Mouse (Mus musculus) cerebellum, adult 11 months (tissue): ENCODE measurements around the gene Dock9.
"Not testable (repeated sequence)": the region's sequence is repeated elsewhere in the genome, so short reads cannot be mapped to it uniquely, and the experiment has no call there.

Experiments used
- DNase-seq: peaks from one replicate; pipeline ENCODE4 v3.0.0; 2022

Gene Dock9

DNA sequence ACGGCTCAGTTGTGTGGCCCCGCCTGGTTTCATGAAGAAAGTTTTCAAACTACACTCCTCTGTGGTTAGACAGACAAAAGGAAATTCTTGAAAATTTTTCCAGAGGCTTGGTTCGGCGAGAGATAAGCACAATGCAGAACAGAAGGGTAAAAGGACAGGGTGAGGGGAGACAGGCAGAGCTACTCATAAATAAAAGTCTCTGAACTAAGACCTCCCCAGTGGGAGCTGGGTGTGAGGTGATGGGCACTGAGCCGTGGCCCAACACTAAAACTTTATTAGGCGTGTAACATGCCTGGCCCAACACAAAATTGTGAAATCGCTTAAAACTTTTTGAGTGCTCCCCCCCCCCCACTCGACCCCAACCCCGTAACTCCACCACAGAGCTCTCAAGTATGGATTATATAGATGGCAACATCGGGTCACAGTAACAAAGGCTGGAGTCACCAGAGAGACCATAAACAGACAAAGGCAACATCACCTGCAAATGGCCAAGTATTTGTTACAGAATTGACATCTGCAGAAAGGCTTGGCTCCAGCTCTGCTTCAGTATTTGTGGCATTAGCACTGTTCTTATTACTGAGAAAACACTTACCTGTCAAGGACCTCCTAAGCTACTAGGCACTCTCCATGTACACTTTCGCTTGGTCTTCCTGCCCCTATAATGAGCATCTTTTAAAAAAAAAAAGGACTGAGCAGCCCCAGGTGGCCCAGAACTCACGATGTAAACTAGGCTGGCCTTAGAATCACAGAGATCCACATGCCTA lies 138.4 kb downstream of the Dock9 start:
- no peak for DNase-seq

DNA sequence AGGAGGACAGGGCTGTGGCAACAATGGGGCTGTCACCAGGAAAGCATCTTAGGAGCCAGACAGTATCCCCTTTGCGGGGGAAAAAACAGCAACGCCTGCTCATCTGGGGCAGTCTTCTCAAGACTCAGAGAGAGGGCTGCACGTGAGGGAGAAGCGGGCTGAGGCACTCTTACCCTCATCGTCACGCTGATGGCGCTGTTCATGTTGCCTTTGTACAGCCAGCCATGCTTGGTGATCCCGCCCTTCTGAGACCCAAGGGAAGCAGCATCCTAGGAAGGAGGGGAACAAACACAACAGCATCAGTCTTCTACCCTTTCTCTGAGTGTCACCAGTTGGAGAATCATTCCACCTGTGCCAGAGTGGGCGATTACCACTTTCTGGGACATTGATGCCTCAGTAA lies 139.1 kb downstream of the Dock9 start:
- no peak for DNase-seq

DNA sequence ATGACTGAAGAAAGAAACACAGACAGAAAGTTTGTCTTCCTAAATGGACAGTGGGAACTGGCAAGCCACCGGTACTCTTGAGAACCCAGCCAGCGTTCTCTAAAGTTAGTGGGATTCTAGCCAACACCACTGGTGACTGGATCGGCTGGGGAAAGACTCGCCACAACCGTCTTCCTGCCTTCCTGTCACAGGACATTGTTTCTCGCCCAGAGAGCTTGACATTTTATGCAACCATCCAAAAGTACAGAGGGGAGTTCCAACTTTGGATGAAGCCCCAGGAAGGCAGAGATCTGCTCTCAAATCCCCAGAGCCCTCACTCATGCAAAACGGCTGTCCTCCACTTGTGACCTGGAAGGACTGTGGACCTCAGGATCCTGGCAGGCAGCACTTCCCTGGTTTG lies 140.0 kb downstream of the Dock9 start:
- no peak for DNase-seq

DNA sequence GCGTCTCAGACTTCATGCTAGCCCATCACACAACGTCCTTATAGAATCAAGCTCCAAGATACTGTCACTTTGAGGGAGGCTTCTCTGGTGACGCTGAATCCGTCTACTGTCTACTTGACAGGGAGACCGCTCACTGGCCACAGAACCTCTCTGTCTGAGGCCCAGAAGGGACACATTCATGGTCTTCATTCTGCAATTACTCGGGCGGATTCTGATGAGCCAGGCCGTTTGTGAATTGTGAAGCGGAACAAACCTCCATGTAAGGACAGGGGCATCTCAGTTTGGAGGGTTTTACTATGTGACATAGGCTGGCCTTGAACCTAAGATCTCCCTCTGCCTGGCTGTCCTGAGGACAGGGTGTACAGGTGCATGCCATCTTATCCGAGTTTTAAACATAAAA lies 140.7 kb downstream of the Dock9 start:
- no peak for DNase-seq

DNA sequence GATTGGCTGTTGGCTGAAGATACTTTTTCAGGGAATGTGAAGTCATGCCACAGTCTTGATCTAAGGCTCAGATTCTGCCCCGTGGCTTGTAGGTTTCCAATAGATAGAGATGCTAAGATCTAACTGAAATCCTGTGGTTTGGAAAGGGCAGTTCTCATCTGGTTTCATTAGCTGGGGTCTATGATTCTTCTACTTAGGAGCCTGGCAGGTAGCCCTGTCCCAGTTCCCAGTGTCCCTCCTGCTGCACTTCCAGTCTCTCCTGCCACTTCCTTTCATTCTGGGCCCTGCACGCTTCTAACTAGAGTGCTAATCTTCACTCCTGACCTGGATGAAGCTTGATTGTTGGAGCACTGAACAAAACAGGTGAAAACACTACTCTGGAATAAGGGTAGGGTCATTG lies 142.7 kb downstream of the Dock9 start:
- DNase-seq = no peak

DNA sequence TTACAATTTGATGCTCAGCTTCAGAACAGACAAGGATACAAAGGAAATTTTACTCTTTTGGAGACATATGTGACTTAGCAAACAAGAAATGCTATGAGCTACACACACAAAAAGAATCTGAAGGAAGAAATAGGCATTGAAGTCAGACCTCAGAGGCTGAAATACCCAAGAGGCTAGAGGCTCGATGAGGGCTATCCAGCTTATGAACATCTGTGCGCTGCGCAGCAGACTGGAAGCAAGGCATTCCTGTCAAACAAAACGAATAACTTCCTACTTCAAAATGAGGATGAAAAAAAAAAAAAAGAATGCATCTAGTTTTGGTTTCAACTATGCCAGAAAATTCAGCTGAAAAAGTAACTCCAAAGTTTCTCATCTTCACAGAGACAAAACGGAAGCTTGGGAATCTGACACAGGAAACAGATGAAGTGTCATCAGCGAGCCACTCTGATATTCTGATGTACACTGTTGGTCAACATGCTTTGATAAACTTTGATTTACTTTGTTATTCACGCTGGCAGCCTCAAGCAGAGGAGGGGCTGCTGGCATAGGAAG lies 143.1 kb downstream of the Dock9 start:
- DNase-seq = no peak

DNA sequence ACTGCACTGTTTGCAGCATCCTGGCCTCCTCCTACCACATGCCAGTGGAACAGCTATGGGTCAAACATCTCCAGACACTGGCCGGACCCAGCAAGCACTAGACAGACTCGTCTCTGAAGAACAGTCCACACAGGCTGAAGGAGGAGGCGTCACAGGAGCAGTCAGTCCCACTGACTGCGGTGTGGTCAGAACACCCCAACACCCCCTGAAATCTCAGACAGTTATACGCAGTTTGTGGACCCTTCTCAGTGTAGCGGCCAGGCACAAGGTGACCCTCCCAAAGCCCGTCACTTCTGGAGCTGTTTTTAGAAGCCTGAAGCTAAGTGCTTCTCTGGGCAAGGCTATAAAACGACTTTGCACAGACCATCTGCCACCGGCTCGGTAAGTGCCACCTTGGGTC lies 143.9 kb downstream of the Dock9 start:
- no peak for DNase-seq

DNA sequence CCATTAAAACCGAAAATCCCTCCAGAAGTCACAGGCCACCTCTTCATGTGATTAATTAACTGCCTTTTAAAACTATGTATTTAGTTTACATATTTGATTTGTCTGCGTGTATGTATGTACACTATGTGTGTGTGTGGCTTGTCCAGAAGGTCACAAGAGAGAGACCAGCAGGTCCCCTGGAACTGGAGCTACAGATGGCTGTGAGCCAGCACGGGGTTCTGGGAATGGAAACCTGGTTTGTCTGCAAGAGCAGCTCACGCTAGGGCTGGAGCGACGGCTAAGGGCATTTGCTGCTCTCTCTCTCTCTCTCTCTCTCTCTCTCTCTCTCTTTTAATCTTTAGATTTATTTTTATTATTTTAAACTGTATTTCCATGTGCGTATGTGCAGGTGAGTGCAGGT lies 144.4 kb downstream of the Dock9 start:
- peak; percentile 85 for DNase-seq

DNA sequence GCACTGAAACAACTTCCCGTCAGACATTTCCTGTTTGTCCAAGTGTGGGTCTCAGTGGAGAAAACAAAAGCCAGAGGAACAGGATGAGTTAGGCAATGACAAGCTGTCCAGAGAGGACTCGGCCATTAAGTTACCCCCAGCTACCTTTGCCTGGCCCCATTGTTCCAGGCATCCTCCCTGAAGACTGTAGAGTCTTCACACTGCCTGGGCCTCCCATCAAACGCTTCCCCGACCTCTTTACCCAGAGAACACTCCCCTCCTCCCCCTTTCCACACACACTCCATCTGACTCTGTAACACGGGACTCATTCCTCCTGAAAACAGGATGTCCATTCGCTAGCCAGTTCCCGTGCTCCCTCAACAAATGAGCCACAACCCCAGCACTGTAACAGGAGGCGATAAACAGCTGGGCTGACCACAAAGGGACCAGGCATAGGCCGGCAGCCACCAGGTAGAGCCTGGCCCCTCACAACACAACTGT lies 149.0 kb downstream of the Dock9 start:
- DNase-seq = no peak

DNA sequence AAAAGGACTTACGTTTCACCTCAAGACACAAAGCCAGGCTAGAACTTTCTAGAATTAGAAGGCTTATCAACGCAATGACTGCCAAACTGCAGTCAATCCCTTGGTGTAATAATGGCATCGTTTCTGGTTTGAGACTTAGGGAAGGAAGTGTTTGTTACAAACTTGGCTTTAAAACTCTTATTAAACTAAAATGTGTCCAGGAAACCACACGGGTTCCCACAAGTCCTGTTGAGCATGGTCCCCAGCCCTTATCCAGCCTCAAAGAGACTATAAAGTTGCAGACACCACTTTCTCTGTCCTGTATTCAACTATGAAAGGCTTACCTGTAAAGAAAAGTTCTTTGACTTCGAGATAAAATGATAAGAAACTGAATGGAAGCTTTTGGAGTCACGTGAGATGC lies 149.9 kb downstream of the Dock9 start:
- no peak for DNase-seq

DNA sequence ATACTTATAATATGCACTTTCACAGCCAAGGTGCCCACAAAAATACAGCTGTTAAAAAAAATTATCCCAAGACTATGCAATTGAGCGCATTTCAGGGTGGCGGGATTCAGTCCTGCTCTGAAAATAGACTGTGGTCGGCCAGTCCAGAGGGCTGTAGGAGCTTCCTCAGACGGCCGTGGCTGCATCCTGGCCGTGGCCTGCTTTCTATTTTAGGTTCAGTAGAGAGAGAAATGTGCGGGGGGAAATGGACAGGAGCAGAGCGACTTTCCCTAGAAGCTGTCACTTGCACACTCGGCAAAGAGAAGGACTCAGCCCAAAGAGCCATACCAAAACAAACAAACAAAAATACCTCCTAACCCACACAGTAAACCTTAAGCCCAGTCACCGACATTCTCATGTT lies 151.0 kb downstream of the Dock9 start:
- peak; percentile 49 for DNase-seq

DNA sequence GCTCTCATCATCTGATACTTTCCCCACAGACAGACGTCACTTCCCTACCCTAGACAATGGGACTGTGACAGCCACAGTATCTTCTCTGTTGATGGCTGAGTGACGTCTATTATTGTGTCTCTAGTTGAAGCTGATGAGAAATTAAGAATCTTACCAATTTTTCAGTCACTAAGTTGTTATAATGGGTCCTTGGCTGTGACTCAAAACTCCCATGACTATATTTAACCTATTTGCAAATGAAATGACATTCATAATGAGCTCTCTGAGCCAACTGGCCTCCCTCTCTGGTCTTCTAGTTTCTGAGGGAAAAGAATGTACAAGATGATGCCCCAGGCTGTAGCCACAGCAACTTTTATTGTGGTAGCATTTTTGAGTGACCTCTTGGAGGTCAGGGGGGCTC lies 153.3 kb downstream of the Dock9 start:
- no peak for DNase-seq

DNA sequence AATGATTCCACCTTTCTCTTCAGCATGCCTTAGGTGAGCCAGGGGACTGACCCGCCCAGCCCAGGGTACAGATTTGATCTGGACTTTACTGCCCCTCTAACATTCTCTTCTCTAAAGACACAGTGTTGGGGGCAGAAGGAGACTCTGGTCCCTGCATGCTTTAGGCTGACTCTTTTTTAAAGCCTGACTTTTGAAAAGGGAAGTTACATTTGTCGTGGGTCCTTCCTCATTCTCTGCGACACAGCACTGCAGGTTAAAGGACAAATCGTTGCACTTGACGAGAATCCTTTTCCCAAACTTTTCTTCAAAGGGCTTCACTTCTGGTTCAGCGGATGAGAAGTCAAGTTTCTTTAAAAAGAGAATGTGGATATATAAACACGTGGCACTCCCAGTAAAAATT lies 156.4 kb downstream of the Dock9 start:
- DNase-seq = no peak

DNA sequence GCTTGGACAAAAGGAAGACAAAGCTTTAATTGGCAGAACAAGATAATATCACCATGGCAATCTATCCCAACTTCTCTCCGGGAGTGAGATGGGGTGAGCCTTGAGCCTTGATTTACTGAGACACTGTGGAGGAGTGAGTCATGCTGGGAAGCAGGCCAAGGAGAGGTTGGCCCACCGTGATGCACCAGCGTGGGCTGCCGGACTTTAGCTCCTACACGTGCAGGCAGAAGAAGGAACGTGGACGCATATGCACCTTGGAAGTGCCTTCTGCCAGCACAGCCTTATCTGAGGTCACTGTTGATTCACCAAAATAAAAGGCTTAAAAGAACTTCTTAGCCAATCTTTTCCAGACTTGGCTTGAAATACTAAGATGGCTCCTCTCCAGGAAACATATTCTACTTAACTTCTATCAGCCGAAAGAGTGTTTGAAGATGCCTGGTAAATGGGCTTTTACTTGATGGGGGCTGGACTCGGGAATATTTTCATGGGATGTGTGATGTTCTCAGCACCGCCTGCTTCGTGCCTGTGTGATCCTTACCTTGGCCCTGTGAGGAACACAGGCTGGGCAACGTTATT lies 160.6 kb downstream of the Dock9 start:
- peak; percentile 44 for DNase-seq

DNA sequence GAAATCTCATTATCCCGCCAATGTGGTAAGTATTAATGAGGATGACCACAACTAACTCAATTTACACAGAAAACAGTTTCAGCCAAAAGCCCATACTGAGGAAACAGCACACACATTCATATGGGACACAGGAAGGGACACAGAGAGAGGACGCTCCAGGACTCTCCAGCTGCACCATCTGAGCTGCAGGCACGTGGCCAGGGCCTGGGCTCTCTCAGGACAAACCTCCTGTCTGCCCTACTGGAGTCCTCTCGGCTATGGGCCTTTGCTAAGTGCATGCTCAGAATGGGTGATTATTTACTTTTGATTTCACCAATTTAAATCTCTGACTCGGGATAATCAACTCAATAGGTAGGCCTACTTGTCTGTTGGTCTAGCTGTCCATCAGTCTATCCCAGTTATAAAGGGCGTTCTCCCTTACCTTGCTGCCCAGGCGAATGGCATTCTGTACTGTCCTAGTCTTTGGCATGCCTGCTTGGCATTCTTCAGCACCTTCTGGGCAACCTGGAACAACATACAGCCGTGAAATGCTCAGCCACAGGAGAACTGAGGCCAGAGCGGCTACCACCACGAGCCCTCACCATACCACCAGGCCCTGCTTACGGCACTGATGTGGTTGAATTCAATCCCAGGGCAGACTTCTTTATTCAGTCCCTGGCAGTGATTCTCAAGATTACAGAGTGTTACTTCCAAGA lies 162.8 kb downstream of the Dock9 start:
- DNase-seq = peak; percentile 83

DNA sequence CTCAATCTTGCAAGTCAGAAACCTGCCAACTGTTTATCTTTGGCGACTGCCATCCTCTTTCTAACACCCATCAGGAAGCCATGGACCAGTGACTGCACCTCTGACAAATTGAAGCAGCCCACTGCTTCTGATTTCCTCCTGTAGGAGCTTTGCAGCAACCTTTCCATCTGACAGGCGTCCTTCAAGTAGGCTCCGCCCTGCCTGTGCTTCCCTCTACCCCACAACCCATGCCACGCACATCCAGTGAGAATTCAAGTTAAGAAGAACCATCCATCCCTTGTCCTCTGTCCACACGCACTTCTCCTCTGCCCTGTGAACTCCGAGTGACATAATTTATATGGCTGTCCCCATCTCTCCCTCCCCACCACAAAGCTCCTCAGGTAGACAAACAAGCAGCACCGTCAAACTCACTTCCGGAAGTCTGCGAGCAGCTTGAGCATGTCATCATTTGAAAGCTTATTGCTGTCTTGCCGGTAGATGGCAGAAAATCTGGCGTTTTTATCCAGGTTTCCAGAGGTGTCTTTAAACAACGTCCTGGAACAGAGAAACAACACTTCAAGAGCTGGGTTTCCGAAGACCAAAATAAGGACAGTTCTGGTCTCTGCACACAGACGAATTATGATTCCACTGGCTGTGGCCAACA lies 163.4 kb downstream of the Dock9 start:
- DNase-seq = peak; percentile 36

DNA sequence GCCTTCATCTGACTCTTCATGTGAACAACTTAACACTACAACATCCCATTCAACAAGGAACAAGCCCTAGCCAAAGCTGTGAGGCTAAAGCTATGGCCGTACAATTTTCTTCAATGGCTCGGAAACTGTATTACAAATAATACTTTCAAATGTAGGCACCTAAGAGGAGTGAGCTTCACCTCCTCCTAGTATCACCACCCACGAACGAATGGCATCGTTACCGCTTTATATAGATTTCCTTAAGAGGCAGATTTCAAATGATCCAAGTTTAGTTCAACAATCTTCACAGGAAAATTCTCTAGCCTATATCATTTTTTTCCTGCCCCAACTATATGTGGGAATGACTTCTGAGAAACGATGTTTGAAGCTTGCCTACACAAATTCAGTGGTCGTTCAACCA lies 165.7 kb downstream of the Dock9 start:
- no peak for DNase-seq

DNA sequence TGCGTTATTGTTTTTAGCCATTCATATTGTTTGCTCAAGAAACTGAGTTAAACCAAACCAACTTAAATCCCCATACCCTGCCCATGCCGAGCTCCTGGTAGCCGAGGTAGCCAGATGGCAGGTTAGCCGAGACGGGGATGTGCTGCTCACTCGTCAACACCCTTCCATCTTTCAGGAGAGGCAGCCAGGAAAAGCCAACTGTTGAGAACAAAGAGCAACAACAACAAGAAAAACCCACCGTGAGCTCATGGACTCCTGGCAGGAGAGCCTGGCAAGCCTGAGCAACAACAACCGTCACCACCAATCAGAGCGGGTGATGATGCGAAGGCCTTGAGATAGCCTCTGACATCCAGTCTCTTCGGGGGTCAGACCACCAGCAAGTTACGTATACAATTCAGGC lies 170.9 kb downstream of the Dock9 start:
- peak; percentile 45 for DNase-seq

DNA sequence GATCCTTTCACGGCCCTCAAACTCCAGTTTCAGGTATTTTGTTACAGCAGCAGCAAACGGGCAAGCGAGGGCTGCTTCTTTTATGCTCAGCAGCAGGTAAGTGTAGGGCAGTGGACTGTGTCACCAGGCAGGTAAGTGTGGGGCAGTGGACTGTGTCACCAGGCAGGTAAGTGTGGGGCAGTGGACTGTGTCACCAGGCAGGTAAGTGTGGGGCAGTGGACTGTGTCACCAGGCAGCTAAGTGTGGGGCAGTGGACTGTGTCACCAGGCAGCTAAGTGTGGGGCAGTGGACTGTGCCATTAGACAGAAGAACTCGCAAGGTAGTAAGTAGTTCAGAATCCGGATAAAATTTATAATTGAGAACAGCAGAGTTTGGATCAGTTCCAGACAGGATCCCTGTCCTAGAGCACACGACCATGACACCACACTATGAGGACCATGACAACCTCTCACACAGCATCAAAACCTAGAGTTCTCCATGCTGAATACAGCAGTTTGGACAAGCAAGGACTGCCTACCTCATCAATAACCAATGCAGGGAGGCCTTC lies 173.6 kb downstream of the Dock9 start:
- DNase-seq = not testable (repeated sequence)

DNA sequence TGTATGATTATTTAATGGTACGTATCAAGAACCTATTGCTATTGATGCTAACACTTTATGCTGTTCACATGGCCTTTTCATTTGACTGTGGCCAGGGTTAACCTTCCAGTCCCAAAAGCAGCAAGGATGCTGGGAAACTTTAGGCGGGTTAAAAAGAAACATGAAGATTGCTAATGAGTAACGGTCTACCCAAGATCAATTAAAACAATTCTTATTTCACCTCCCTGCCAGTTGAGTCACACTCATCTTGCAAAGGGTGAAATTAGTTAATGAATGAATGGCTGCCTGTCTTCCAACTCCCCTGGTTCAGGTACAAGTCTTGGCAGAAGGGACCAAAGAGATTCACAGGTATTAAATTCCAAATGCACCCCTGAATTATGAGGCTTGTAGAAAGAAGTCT lies 175.8 kb downstream of the Dock9 start:
- DNase-seq = no peak

DNA sequence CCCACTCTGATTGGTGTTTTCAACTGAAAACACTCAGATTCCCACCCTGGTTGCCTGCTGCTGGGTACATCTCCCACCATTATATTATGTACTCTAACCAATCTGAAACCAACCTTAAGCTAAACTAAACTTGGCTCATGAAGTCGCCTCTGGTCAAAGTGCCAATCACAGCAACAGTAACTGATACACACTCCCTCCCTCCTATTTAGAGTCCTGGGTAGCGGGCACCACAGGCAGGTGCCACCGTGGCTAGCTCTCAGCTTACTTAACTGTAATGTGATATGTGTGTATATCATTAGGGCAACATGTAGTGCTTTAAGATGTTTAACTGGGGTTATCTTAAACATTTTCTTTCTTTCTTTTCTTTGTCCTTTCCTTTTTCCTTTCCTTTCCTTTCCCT lies 177.1 kb downstream of the Dock9 start:
- no peak for DNase-seq

DNA sequence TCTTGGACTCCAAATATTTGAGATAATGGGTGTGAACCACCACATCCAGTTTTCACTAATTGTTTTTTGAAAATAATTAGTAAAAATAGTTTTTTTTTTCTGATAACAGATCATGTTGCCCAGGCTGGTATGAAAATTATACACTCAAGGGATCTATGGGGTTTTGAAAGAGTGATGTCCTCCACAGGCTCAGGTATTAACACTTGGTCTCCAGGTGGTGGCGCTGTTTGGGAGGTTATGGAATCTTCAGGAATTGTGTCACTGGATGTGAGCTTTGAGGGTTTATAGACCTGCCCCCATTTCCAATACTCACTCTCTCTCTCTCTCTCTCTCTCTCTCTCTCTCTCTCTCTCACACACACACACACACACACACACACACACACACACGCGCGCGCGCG lies 177.5 kb downstream of the Dock9 start:
- no peak for DNase-seq
